Mouse (Mus musculus) forebrain, embryonic 16.5 days (tissue): ENCODE measurements at regions not wholly inside any gene's neighbourhood (a gene's known extent, or its start where the extent isn't known, plus 50 kb on each side); places are given as distances from the start of the nearest gene placed in this dataset.

ENCODE experiments used
- ATAC-seq: fragments of 200-750 bp; cut with Nextera tagmentation; 2 replicates; pipeline ENCODE4 v1.8.0; 2017; ENCODE audit warnings: mild to moderate bottlenecking, moderate library complexity
- H3K27ac ChIP-seq: fragments of 300-500 bp; sonication (generic); 2 replicates; pipeline ENCODE4 v1.5.1; 2014; ENCODE audit warnings: low read length, control low read depth
- H3K27me3 ChIP-seq: fragments of 300-500 bp; sonication (generic); replicated peaks from 2 replicates; pipeline ENCODE4 v1.6.1; 2014; ENCODE audit warnings: low read length; ENCODE audit not compliant: control insufficient read depth, insufficient read depth
- H3K36me3 ChIP-seq: fragments of 300-500 bp; sonication (generic); 2 replicates; pipeline ENCODE4 v1.6.1; 2014; ENCODE audit not compliant: control insufficient read depth, insufficient read depth
- H3K4me1 ChIP-seq: fragments of 300-500 bp; sonication (generic); replicated peaks from 2 replicates; pipeline ENCODE4 v1.6.1; 2014; ENCODE audit warnings: low read length; ENCODE audit not compliant: control insufficient read depth, insufficient read depth
- H3K4me2 ChIP-seq: fragments of 300-500 bp; sonication (generic); 2 replicates; pipeline ENCODE4 v1.6.1; 2014; ENCODE audit warnings: mild to moderate bottlenecking, low read length, control low read depth
- H3K4me3 ChIP-seq: fragments of 300-500 bp; sonication (generic); replicated peaks from 2 replicates; pipeline ENCODE4 v1.5.1; 2014; ENCODE audit warnings: mild to moderate bottlenecking, low read length, control low read depth
- H3K9ac ChIP-seq: fragments of 300-500 bp; sonication (generic); replicated peaks from 2 replicates; pipeline ENCODE4 v1.6.1; 2014; ENCODE audit warnings: low read depth, low read length, control low read depth
- H3K9me3 ChIP-seq: fragments of 300-500 bp; sonication (generic); 2 replicates; pipeline ENCODE4 v1.6.1; 2016; ENCODE audit warnings: low read length; ENCODE audit not compliant: control insufficient read depth
- WGBS: fragments of 180-500 bp; shearing (Covaris S2); extraction: QIAGEN DNeasy Blood & Tissue Kit; methylation state at CpG from one replicate; pipeline ENCODE4 v1.1.7; 2014; 5-methylcytosine and 5-hydroxymethylcytosine counted together

GRCm38 (mm10) chr15:5414401-5414800, 170.4 kb upstream of the Ptger4 start:
- Histone ChIP-seq H3K4me2 (no peak overlapping the region), H3K9me3 (no peaks in the 10 kb centered on the region), H3K4me3 (no peak overlapping the region), H3K27ac (no peak overlapping the region), H3K4me1 (no peaks in the 10 kb centered on the region), H3K9ac (no peak overlapping the region), H3K27me3 (no peaks in the 10 kb centered on the region), H3K36me3 (no peaks in the 10 kb centered on the region)
- WGBS: 97% methylated on average over 5 of the region's 5 CpGs
- ATAC-seq: no peak

GRCm38 (mm10) chr15:5416031-5416430, 172.0 kb upstream of the Ptger4 start:
- H3K9me3 ChIP-seq: no peaks in the 10 kb centered on the region
- no peak for ATAC-seq
- H3K9ac ChIP-seq: no peak overlapping the region
- no peaks in the 10 kb centered on the region for H3K4me1 ChIP-seq
- no peak overlapping the region for H3K27ac ChIP-seq
- 95% methylated on average over 3 of the region's 3 CpGs for WGBS
- H3K4me3 ChIP-seq: no peak overlapping the region
- no peak overlapping the region for H3K4me2 ChIP-seq
- H3K36me3 ChIP-seq: no peaks in the 10 kb centered on the region
- no peaks in the 10 kb centered on the region for H3K27me3 ChIP-seq

- no peak overlapping the region for H3K27ac ChIP-seq
- no peak overlapping the region for H3K9ac ChIP-seq
- no peak overlapping the region for H3K4me3 ChIP-seq
- WGBS: 93% methylated on average over 3 of the region's 3 CpGs
- H3K36me3 ChIP-seq: no peaks in the 10 kb centered on the region
- no peaks in the 10 kb centered on the region for H3K4me1 ChIP-seq
- no peaks in the 10 kb centered on the region for H3K9me3 ChIP-seq
- no peak overlapping the region for H3K4me2 ChIP-seq
- ATAC-seq: no peak
- no peaks in the 10 kb centered on the region for H3K27me3 ChIP-seq
Observed at GRCm38 (mm10) chr15:5426641-5427040, 182.7 kb upstream of the Ptger4 start.

- H3K27ac ChIP-seq: no peak overlapping the region
- 92% methylated on average over 7 of the region's 7 CpGs for whole genome bisulfite sequencing
Observed at GRCm38 (mm10) chr15:5427319-5428048, 183.5 kb upstream of the Ptger4 start.

DNA sequence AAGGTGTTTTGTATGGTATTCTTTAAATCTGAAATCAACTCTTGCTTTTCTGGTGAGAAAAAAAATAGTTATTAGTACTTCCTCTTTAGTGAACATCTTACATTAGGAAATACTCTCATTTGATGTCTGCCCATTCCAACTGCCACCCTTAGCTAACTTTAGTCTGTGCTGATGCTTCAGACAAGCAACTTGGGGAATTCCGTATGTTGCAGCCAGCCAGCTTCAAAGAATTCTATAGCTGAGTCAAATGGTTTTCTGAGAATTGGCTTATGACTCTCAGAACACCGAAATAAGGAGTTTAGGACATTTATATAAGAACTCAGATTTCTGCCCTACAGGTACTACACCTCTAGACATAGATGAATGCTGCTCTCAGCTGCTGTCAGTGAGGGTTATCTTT, 188.0 kb upstream of the Ptger4 start:
- H3K4me3 ChIP-seq: no peak overlapping the region
- H3K36me3 ChIP-seq: no peaks in the 10 kb centered on the region
- no peaks in the 10 kb centered on the region for H3K4me1 ChIP-seq
- no peak overlapping the region for H3K27ac ChIP-seq
- no peak for ATAC-seq
- H3K9ac ChIP-seq: no peak overlapping the region
- H3K9me3 ChIP-seq: no peaks in the 10 kb centered on the region
- no peak overlapping the region for H3K4me2 ChIP-seq
- whole genome bisulfite sequencing: 89% methylated on average over 2 of the region's 2 CpGs
- H3K27me3 ChIP-seq: no peaks in the 10 kb centered on the region

More at GRCm38 (mm10) chr15:5427319-5428048, 183.5 kb upstream of the Ptger4 start:
- no peak for ATAC-seq
- H3K36me3 ChIP-seq: no peaks in the 10 kb centered on the region
- H3K4me1 ChIP-seq: no peaks in the 10 kb centered on the region
- H3K9ac ChIP-seq: no peak overlapping the region
- H3K9me3 ChIP-seq: no peaks in the 10 kb centered on the region
- no peak overlapping the region for H3K4me2 ChIP-seq
- H3K4me3 ChIP-seq: no peak overlapping the region
- no peaks in the 10 kb centered on the region for H3K27me3 ChIP-seq

GRCm38 (mm10) chr15:5437020-5437419, 193.0 kb upstream of the Ptger4 start:
- Histone ChIP-seq H3K36me3 (no peaks in the 10 kb centered on the region), H3K27me3 (no peaks in the 10 kb centered on the region), H3K9me3 (no peaks in the 10 kb centered on the region), H3K4me2 (no peak overlapping the region), H3K27ac (no peak overlapping the region), H3K4me1 (no peaks in the 10 kb centered on the region), H3K4me3 (no peak overlapping the region), H3K9ac (no peak overlapping the region)
- ATAC-seq: no peak
- WGBS: 82% methylated on average over 1 of the region's 1 CpGs

DNA sequence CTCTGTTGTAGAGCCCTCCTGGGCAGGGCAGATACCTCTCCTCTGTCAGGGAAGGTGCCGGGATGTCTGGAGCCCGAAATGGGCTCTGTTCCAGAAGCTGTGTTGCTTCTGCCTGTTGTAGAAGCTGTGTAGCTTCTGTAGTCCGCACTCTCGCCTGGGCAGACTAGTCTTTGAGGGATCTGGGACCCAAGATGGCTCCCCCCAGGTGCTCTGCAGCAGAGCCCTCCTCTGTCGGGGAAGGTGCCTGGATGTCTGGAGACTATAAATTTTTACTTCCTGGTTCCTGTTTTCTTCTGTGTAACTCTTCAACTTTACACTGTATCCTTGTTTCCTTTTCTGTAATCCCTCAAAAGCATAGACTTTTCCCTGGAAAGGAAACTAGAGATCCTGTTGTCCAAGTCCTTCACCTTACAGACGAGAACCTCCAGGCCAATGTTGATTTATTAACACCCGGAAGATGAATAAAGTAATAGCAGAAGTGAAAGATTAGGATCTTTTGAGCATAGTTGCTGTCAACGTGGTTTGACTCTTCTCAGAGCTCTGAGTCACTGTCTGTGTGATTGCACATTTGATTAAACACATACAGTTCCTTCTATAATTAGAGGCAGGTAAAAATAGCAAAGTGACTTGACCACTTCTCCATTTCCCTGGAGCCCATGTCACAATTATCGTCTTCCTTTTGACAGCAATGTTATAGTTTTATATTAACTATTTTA, 202.2 kb upstream of the Ptger4 start:
- H3K9ac ChIP-seq: no peak overlapping the region
- no peaks in the 10 kb centered on the region for H3K9me3 ChIP-seq
- H3K27ac ChIP-seq: no peak overlapping the region
- no peak overlapping the region for H3K4me3 ChIP-seq
- no peaks in the 10 kb centered on the region for H3K36me3 ChIP-seq
- no peak overlapping the region for H3K4me2 ChIP-seq
- H3K27me3 ChIP-seq: no peaks in the 10 kb centered on the region
- ATAC-seq: no peak
- 80% methylated on average over 9 of the region's 9 CpGs for WGBS
- no peaks in the 10 kb centered on the region for H3K4me1 ChIP-seq

DNA sequence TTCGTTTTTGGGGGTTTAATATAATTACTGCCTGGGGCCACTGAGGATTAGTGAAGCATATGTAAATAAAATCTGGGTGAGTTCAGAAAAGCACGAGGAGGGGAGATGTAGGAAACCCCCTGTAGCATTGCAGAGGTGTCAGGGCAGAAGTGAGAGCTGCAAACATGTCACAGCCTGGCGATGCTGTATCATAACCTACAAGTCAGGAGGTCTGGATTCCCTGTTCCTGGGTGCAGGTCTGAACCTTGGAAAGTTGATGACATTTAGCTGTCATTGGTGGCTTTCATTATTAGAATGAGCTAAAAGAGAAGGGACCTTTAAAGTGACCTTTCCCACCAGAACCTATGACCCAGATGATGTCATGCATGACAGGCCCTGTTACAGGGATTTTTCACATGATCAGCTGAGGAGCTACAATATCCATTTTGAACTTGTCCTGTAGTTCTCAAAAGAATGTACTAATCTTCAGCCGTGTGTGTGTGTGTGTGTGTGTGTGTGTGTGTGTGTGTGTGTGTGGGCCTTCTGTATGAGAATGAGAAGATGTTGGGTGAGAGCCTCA, 202.8 kb upstream of the Ptger4 start:
- H3K4me1 ChIP-seq: no peaks in the 10 kb centered on the region
- H3K27me3 ChIP-seq: no peaks in the 10 kb centered on the region
- H3K36me3 ChIP-seq: no peaks in the 10 kb centered on the region
- no peak overlapping the region for H3K27ac ChIP-seq
- no peak overlapping the region for H3K4me3 ChIP-seq
- WGBS: 74% methylated on average over 4 of the region's 4 CpGs
- H3K9ac ChIP-seq: no peak overlapping the region
- no peak overlapping the region for H3K4me2 ChIP-seq
- no peaks in the 10 kb centered on the region for H3K9me3 ChIP-seq
- ATAC-seq: no peak

DNA sequence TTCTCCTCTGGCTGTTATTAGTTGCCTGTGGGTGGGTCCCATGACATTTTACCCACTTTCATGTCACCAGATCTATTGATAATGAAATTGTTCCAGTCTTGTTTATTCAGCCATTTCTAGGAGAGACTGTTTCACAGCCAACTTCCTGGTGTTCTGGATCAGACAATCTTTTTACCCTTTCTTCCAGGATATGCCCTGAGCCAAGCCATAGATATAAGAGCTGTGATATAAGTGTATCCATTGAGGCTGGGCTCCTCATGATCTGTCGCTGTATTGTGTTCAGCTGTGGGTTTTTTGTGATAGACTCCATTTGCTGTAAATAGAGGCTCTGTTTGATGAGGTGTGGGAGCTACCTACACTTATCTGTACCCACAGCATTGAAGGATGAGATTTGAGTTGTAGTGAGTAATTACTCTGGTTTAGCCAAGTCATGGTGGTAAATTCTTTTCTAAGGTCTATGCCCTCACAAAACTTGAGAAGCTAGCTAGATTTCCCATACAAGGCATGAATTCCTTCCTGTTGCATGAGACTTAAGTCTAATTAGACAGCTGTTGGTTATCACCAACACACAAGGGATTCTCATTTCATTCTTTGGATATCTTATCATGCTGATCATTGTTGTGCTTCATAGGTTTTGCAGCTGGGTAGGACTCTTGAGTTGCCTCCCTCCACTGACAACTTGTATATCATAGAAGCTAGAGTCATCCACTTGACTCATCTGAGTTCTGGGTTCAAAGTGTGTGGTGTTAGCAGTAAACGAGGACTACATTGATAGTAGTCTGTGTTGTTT, 203.9 kb upstream of the Ptger4 start:
- no peak overlapping the region for H3K4me3 ChIP-seq
- H3K36me3 ChIP-seq: no peaks in the 10 kb centered on the region
- H3K4me1 ChIP-seq: no peaks in the 10 kb centered on the region
- no peak overlapping the region for H3K4me2 ChIP-seq
- H3K9ac ChIP-seq: no peak overlapping the region
- no peaks in the 10 kb centered on the region for H3K27me3 ChIP-seq
- H3K27ac ChIP-seq: no peak overlapping the region
- 93% methylated on average over 2 of the region's 2 CpGs for WGBS
- no peaks in the 10 kb centered on the region for H3K9me3 ChIP-seq
- no peak for ATAC-seq
